Mouse (Mus musculus) forelimb bud, embryonic 11.5 days (tissue): ENCODE measurements at regions not wholly inside any gene's neighbourhood (a gene's known extent, or its start where the extent isn't known, plus 50 kb on each side); places are given as distances from the start of the nearest gene placed in this dataset.

ENCODE experiments used
- DNase-seq: peaks from one replicate; pipeline ENCODE4 v3.0.0-alpha.2; 2012; ENCODE audit warnings: low read depth, low spot score

DNA sequence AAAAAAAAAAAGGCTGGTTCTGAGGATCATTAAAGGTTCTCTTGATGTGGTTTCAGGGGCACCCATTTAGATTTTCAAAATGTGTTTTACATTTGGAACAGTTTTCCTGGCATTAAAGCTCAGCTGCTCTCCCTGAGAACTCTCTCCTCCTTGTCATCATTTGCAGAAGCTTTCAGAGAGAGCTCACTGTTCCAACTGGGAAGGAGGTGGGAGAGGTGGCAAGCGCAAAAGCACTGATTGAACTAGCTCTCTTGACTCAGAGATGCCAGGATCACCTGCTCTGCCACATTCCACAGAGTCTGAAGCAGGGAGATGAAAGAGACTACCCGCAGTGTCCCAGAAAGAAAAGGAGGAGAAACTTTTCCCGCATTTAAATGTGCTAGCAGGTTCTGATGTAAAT is 220.5 kb upstream of the Gbe1 start:
- DNase-seq, result peak; percentile 19

DNA sequence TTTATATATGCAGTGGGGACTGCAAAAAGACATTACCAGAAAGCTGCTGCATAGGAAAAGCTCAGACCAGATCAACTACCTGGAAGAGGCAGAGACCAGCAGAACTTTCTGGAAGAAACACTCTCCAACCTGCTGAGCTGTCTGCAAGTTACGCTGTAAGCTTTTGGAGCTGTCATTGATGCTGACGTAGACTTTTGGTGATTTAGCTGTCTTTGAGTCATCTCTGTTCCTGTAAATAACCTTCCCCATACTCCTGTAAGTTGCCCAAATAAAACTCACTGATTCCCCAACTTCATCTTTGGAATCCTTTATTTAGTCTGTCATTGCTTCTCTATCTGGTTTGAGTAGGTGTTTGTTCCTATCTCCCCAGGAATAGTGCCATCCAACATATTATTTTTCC is 218.5 kb upstream of the Gbe1 start:
- no peak for DNase-seq

DNA sequence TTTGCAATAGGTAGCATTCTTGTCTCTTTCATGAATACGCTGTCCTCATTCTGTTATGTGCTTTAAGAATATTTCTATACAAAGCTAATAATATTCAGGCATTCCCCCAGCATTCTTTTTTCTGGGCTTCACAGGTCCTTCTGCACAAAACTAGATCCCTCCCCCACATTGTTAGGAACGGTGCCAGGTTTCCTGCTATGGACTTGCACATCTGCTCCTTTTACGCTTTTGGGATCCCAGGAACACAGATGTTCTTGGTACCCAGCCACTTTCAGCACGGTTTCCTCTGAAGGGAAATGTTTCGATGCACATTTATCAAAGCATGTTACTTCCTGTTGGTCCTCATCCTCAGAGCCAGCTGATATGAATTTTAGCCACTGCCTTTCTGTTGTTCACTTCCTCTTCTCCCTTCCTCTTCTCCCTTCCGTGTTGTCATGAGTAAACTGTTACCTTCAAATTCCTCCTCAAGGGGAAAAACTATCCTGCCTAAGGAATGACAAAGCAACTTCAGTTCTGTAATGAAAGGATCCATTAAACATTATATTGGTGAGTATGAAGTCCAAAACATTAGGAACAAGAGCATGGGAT is 209.9 kb upstream of the Gbe1 start:
- peak; percentile 30 for DNase-seq

DNA sequence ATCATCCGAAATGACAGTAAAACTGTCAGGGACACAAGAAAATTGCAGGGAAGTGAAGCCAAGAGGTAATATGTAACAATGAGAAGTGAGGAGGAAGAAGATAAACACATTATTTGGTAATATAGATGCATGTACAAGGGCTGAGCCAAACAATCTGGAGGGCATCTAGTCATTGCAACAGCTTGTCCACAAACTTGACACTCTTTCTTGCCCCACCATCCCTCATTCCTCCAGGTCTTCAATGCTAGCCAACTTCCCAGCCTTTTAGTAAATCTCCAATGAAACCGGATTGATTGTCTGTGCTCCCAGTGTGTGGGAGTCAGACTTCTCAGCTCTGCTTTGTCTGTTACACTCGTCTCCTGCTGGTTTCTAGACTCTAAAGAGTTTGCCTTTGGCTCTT is 172.3 kb upstream of the Gbe1 start:
- DNase-seq, result no peak

DNA sequence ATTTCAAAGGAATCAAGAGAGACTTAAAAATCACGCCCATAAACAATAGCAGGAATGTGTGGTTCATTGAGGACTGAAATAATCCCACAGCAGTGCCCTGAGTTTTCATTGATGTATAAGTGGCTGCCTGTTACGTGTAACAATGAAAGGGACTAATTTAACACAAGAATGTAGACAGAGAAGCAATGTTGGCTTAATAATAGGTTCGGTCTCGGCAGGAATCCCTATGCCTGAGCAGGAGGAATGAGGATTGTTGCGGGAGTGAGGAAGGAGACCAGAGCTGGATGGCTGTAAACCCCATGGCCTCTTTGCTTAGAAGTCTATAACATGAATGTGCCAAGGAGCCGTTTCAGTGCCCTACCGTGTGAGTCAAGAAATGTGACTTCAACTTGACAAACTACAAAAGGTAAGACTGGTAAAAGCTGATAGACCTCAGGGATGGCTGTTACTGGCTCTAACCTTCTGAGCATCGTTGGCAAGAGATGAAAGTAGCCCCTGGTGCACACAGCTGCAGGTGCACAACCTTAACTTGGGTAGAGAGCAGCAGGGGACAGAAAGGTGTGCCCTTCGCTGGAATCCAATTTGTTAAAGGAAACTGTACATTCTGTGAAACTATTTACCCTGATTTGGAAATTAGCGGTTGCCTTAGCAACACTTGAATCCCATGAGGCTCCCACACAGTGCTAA is 165.9 kb upstream of the Gbe1 start:
- peak; percentile 8 for DNase-seq

DNA sequence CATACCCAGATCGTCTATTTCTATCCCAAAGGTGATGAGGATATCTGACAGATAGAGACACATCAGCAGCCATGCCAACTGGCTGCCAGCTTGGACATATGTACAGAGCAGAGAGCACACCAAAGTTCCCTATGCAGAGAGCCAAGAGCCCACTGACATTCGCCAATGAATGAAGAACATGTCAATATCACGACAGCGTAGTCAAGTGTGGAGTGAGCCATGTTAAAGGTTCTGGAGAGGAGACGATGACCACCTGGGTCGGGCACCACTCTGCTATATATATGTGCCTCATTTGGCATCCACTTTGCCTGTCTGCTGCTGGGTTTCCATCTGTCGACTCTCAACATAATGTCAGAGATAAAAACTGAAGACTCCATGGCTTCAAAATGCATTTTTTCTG is 159.2 kb upstream of the Gbe1 start:
- DNase-seq, result no peak

DNA sequence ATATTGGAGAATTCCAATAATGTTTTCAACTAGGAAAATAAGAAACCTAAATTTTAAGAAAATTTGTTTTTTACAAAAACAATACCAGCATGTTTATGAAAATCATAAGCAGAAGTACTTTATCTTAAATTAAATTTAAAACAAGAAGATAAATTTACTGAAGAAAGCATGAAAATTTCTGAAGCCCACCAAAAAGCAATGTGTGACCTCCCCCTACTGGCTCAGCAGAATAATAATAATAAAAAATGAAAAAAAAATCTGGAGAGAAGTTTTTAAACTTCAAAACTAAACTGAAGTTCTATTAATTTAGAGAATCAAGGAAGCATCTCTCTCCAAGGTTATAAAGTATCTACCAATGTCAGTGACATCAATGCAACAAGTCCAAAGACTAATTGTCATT is 153.2 kb upstream of the Gbe1 start:
- DNase-seq, result no peak

DNA sequence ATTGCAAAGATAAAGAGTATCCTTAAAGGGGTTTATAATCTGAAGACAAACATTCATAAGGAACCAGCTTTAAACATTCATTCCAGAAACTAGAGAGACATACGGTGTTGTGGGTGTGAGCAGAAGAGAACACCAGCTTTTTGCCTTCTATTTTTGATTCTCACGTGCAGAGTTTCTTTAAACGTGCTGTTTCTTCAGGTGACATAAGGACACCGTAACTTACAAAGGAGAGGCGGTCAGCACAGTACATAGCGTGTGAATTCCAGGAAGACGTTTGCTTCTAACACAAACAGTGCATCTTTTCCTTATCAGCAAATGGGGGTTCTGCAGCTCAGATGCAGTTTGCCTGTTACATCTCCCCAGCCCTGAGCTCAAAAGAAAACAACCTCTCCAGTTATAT is 138.6 kb upstream of the Gbe1 start:
- DNase-seq, result no peak

DNA sequence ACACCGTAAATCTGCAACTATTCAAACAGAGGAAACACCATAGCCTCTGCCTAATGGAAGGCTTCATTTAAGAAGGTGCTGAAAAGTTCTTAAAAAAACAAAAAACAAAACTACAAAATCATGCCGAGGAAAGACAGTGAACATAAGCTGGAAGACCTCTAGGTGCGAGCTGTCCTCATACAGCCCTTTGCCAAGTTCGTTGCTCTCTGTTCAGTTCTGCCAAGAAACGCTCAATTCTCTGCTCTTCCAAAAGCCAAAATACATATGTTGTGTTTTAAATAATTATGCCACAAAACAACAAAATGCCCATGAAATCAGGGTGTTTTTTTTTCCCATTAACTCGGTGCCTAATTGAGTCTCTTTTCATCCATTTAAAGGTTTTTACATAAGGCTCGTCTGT is 134.8 kb upstream of the Gbe1 start:
- no peak for DNase-seq

DNA sequence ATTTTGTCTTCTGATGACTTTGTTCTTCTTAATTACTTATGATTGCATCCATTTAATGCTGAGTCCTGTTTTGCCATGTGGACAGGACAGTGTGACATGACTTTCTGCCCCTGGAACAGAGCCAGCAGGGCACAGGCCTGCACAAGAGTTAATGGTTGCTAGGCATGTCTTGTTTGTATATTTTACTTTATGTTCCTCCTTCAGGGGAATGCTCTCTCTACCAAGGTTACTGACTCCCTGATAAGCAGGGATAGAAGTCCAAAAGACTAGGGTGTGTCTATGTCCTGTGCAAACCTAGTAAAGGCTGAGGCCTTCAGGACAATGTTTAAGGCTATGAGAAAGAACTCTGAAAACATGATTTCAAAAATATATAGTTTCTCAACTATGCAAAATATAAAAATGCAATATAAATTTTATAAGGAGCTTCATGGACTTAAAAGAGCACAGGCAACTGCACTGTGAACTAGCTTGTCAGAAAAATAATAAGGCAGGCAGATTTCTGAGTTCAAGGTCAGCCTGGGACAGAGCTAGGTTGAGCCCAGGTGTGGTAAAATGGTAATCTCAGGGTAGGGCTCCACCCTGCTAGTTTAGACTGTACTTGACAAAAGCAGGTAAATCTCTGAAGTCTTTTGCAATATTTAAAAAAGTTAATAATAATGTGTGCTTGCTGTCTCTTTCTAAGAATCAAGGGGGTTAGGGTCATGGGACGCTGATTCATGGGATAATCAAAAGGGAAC is 99.7 kb upstream of the Gbe1 start:
- DNase-seq, result no peak

DNA sequence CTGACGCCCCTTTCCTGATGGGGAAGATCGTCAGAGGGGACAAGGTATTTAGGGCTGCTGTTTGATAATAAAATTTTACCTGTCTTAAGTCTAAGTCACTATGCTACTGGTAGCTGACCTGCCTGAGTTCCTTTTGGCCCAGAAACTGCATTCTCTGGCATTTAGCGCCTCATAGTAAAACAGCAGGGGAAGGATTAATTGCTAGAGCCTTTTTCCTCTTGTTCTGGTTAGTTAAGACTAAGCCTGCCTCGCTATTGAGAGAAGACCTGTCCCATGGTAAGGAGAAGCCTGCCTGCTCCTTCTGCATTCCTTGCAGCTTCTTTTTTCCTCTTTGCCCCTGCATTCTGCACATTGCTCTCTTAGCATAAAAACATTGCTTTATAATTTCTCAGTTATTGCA is 98.9 kb upstream of the Gbe1 start:
- peak; percentile 69 for DNase-seq

DNA sequence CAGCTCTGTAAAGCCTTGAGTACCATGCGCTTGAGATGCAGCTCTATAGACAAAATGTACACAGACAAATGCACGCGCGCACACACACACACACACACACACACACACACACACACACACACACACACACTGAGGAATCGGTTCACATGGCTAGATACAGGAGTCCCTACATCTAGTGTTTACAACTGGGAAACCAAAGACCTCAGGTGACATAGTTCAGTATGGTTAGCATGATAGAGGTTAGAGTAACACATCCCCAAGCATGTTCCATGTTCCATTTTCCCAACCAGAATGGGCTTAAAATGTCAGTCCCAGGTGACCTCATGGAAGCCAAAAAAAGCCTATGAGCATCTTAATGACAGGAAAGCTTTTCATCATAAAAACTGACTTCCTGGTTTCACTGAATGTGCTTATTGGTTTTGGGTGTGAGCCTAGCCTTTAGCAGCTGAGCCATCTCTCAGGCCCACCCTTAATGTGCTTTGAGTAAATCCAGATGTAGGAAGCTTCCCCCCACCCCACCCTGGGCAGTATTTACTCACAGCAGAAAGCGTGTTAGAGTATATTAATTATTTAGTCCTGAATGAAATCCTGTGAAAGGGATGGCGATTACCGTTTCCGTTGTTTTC is 86.0 kb upstream of the Gbe1 start:
- DNase-seq, result peak; percentile 18

DNA sequence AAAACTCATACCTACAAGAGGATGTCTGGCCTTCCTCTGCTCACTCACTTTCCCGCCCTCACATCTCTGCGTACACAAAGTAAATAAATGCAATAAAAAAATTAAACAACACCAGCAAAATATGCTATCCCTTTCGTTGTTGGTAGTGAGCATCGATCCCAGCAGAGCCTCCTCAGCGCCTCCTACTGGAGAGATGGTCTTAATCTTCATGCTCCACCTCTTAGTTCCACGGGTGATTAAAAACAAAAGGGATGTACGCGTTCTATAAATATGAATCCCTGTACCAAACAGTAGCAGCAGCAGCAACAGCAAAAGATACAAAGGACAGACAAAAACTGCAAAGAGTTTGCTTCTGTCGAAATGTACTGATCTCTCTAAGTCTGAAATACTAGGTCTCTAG is 81.0 kb upstream of the Gbe1 start:
- DNase-seq, result no peak

DNA sequence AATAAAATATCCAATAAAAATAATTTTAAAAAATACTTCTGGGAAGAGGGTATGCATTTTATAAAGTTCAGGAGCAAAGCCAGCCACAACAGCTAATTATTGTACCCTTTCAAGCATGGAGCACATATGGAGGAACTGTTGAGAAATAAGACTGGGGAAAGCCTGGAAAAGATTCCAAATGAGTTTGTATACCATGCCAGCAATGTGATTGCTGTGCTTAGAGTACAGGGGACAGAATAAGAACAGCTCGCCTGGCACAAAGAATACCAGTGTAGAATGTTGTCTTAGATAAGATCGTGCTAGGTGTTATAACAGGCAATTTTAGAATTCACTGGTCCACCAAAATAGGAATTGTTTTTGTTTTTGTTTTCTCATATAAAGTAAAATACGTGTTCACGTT is 78.6 kb upstream of the Gbe1 start:
- no peak for DNase-seq

DNA sequence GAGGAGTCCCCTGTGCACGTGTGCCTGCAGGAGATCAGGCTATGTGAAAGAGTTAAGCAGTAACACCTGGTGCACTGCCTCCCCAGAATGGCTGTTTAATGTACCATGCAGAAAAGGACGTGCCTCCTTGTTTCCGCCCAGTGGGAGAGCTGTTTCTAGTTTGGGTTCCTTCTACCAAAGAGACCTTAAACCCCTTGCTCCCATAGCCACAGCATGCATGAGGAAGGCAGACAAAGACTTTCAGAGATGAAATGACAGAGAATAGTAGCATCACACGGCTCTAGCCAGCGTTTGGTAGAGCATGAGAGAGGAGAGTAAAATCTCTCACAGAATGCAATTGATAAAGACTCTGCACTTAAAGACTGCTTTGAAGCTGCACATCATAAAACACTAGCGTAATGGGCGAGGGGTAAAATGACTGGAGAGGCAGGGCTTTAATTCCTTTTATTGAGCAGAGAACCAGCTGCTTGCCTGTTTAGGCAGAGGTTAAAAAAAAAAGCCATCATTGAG is 74.3 kb upstream of the Gbe1 start:
- peak; percentile 69 for DNase-seq

DNA sequence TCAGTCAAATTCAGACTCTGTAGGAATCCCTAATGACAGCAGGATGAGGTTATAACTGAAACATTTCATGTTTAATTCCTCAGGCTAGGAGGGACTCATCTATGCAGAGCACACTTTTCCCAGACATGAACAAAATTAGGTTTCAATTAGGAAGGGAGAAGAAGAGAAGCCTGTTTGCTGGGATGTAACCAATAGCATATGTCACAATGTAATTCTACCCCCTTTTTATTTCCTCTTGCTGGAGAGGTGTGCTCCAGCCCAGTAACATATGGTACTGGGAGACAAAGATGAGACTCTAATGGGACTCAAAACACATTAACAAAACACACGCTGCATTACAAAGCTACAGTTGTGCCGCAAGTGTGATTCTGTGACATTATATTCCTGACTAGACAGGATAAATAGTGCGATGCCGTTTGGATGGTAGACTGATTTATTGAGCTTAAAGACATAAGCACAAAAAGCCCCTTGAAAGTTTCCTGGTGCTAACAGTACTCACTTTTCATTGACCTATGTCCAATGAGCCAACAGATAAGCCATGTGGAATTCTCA is 69.5 kb upstream of the Gbe1 start:
- DNase-seq, result no peak

DNA sequence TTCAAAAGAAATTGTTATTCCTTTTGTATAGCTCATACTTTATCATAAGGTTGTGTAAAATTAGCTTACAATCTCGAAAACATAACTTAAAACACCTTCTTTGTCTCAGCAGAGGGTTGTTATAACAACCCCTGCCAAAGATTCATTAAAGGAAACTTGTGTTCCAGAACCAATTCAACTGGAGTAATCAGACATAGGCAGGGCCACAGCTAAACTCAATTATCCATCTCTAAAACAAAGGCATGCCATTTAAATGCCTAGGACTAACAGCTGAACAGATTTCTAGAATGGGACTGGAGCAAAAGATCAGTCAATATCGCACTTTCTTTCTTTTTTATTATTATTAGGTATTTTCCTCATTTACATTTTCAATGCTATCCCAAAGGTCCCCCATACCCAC is 68.8 kb upstream of the Gbe1 start:
- no peak for DNase-seq

DNA sequence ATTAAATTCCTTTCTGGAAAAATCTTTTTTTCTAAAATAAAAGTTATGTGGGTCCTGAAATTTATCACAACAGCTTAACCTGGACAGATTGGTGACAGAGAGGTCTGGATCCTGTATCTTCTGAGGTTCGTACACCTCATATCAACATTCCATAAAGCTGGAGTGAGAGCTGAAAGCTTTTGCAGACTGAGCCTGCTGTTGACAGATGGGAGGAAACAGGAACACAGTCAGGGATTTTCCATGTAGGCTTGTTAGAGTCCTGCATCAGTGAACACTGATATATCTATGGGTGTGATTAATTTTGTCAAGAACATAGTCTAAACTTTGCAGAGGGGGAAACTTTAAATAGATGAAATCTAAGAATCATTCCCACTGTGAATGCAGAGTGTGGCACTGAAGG is 54.4 kb upstream of the Gbe1 start:
- no peak for DNase-seq

DNA sequence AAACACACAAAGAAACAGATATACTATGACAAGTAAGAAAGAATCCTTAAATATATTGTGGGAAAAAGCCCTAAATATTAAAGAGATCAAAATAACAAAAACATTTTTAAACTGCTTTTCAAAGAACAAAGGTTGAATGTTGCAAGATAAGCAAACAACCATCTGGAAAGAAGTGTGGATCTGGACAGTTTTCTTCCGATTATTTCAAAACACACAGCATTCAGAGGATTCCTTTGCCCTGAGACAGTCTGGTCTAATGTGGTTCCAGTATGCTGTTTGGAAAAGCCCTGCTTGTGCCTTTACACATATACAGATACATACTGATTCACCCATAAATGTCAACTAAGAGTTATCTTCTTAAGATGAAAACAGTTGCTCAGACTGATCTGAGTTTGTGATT is 53.6 kb upstream of the Gbe1 start:
- DNase-seq, result no peak
